ENCODE assay signal across 7 mouse cellular contexts in genomic region chr2:147298499-147298896, GRCm38 (mm10).
DNase-seq lines count a peak whose midpoint lies in the region; ATAC-seq lines count a peak whose summit lies in the region.

No protein-coding gene starts in this region.

- peak; percentile 9 to 29 for DNase-seq in adrenal gland, adult 18-20 months (ENCODE audit: low spot score in 2 of 2)
- DNase-seq in adrenal gland, postnatal 4 days (ENCODE audit: low spot score in 2 of 2) = peak; percentile 5 to 44
- peak; percentile 80 to 91 for DNase-seq in left cerebral cortex, postnatal 10 days (ENCODE audit: extremely low spot score in 1 of 2, low spot score in 2 of 2)
- no peak for DNase-seq in adipocyte (ENCODE audit: low spot score)

- H3K27ac ChIP-seq in forebrain, embryonic 16.5 days (ENCODE audit: low read length) = peak overlapping the region; percentile 66
- H3K27ac ChIP-seq in hindbrain, embryonic 15.5 days (replicated peaks) = peak overlapping the region; percentile 56
- H3K27ac ChIP-seq in neural tube, embryonic 13.5 days (replicated peaks) = peak overlapping the region; percentile 57

- 14% methylated on average over 7 of the region's 7 CpGs for WGBS in forebrain, embryonic 16.5 days
- WGBS in hindbrain, embryonic 15.5 days = 34% methylated on average over 7 of the region's 7 CpGs
- 35% methylated on average over 7 of the region's 7 CpGs for WGBS in neural tube, embryonic 13.5 days

- H3K4me3 ChIP-seq in forebrain, embryonic 16.5 days (replicated peaks; ENCODE audit: low read length) = no peak overlapping the region
- H3K4me3 ChIP-seq in hindbrain, embryonic 15.5 days = no peak overlapping the region
- H3K4me3 ChIP-seq in neural tube, embryonic 13.5 days = no peak overlapping the region

- ATAC-seq in forebrain, embryonic 16.5 days = peak; percentile 98
- ATAC-seq in hindbrain, embryonic 15.5 days (ENCODE audit: low FRiP score, low read depth) = peak; percentile 97
- ATAC-seq in neural tube, embryonic 13.5 days (ENCODE audit: low read depth) = peak; percentile 93

- no peaks in the 10 kb centered on the region for H3K9me3 ChIP-seq in forebrain, embryonic 16.5 days (ENCODE audit: control insufficient read depth, low read length)
- no peaks in the 10 kb centered on the region for H3K9me3 ChIP-seq in hindbrain, embryonic 15.5 days
- no peaks in the 10 kb centered on the region for H3K9me3 ChIP-seq in neural tube, embryonic 13.5 days

- no peaks in the 10 kb centered on the region for H3K36me3 ChIP-seq in forebrain, embryonic 16.5 days (ENCODE audit: control insufficient read depth, insufficient read depth)
- H3K36me3 ChIP-seq in hindbrain, embryonic 15.5 days = no peaks in the 10 kb centered on the region
- H3K36me3 ChIP-seq in neural tube, embryonic 13.5 days = no peaks in the 10 kb centered on the region

- intact Hi-C loops in left cerebral cortex, postnatal 10 days (cut with DNase I) = no loop called here

- H3K9ac ChIP-seq in forebrain, embryonic 16.5 days (replicated peaks; ENCODE audit: low read depth, low read length) = no peak overlapping the region
- H3K9ac ChIP-seq in hindbrain, embryonic 15.5 days = no peak overlapping the region
- H3K9ac ChIP-seq in neural tube, embryonic 13.5 days = no peak overlapping the region

- peaks cover 13% of the 10 kb centered on the region for H3K4me1 ChIP-seq in forebrain, embryonic 16.5 days (replicated peaks; ENCODE audit: control insufficient read depth, insufficient read depth, low read length)
- H3K4me1 ChIP-seq in hindbrain, embryonic 15.5 days (replicated peaks) = peaks cover 6% of the 10 kb centered on the region; the same call in 1 of the 2 replicates
- H3K4me1 ChIP-seq in neural tube, embryonic 13.5 days (replicated peaks) = peaks cover 17% of the 10 kb centered on the region

- no peak overlapping the region for H3K4me2 ChIP-seq in forebrain, embryonic 16.5 days (ENCODE audit: low read length)
- no peak overlapping the region for H3K4me2 ChIP-seq in hindbrain, embryonic 15.5 days
- H3K4me2 ChIP-seq in neural tube, embryonic 13.5 days = no peak overlapping the region

- peaks cover 3% of the 10 kb centered on the region; the same call in 1 of the 2 replicates for H3K27me3 ChIP-seq in forebrain, embryonic 16.5 days (replicated peaks; ENCODE audit: control insufficient read depth, insufficient read depth, low read length)
- 0 out of 2 replicates have a peak, but pooled peaks cover 6% of the 10 kb centered on the region for H3K27me3 ChIP-seq in hindbrain, embryonic 15.5 days
- peaks cover 10% of the 10 kb centered on the region for H3K27me3 ChIP-seq in neural tube, embryonic 13.5 days
